Mouse (Mus musculus) MEL (cell line): ENCODE measurements around the gene Eef1g.

ENCODE experiments used
- CHD1 ChIP-seq: IDR thresholded peaks from 2 replicates; pipeline ENCODE4 v1.6.1; 2012; ENCODE audit warnings: low read depth, mild to moderate bottlenecking, inconsistent platforms, low read length, improper control_type of control experiment
- CTCF ChIP-seq, 3 experiments: IDR thresholded peaks in 2 of 3; conservative IDR thresholded peaks in 1 of 3; 2 replicates each; pipeline ENCODE4 v1.5.1; 2011 to 2012; ENCODE audit warnings: low read length in 3 of 3, low read depth in 2 of 3, mild to moderate bottlenecking in 2 of 3, improper control_type of control experiment in 1 of 3, inconsistent platforms in 1 of 3, mixed read lengths in 1 of 3, moderate library complexity in 1 of 3; ENCODE audit not compliant: control insufficient read depth in 1 of 3, insufficient read depth in 1 of 3, poor library complexity in 1 of 3, severe bottlenecking in 1 of 3
- EP300 ChIP-seq, 2 experiments: IDR thresholded peaks; 2 replicates each; pipeline ENCODE4 v1.6.1; 2011; ENCODE audit warnings: improper control_type of control experiment in 2 of 2, low read length in 2 of 2, low read depth in 1 of 2, mild to moderate bottlenecking in 1 of 2
- GATA1 ChIP-seq: IDR thresholded peaks from 2 replicates; pipeline ENCODE4 v1.6.1; 2011; ENCODE audit warnings: low read depth, low read length, improper control_type of control experiment
- KAT2A ChIP-seq: conservative IDR thresholded peaks from 2 replicates; pipeline ENCODE4 v1.6.1; 2012; ENCODE audit warnings: low read depth, low read length, improper control_type of control experiment, inconsistent platforms
- MAFK ChIP-seq: IDR thresholded peaks from 2 replicates; pipeline ENCODE4 v1.6.1; 2011; ENCODE audit warnings: low read depth, mild to moderate bottlenecking, low read length, improper control_type of control experiment, borderline replicate concordance
- MXI1 ChIP-seq: IDR thresholded peaks from 2 replicates; pipeline ENCODE4 v1.6.1; 2011; ENCODE audit warnings: mild to moderate bottlenecking, low read depth, low read length, improper control_type of control experiment
- NRF1 ChIP-seq: IDR thresholded peaks from 2 replicates; pipeline ENCODE4 v1.6.1; 2014; ENCODE audit warnings: low read depth, mild to moderate bottlenecking, inconsistent platforms, low read length, improper control_type of control experiment, moderate library complexity; ENCODE audit not compliant: poor library complexity, insufficient read depth, severe bottlenecking
- POLR2A ChIP-seq, 2 experiments: IDR thresholded peaks; 2 replicates each; pipeline ENCODE4 v1.6.1; 2011 to 2012; ENCODE audit warnings: low read length in 2 of 2, mild to moderate bottlenecking in 2 of 2, control low read depth in 1 of 2, improper control_type of control experiment in 1 of 2, low read depth in 1 of 2, moderate library complexity in 1 of 2; ENCODE audit not compliant: control insufficient read depth in 1 of 2, insufficient read depth in 1 of 2, poor library complexity in 1 of 2
- POLR2AphosphoS5 ChIP-seq: IDR thresholded peaks from 2 replicates; pipeline ENCODE4 v1.6.1; 2012; ENCODE audit warnings: low read depth, borderline replicate concordance, mild to moderate bottlenecking, inconsistent platforms, low read length, moderate library complexity, mixed read lengths
- TAL1 ChIP-seq: IDR thresholded peaks from 2 replicates; pipeline ENCODE4 v1.6.1; 2012; ENCODE audit warnings: mild to moderate bottlenecking, inconsistent platforms, low read length, moderate library complexity, mixed read lengths
- TCF12 ChIP-seq: IDR thresholded peaks from 2 replicates; pipeline ENCODE4 v1.6.1; 2014; ENCODE audit warnings: low read depth, mild to moderate bottlenecking, inconsistent platforms, low read length, improper control_type of control experiment, moderate library complexity
- USF1 ChIP-seq: IDR thresholded peaks from 2 replicates; pipeline ENCODE4 v1.6.1; 2014; ENCODE audit warnings: low read depth, mild to moderate bottlenecking, inconsistent platforms, low read length, improper control_type of control experiment, moderate library complexity
- ZMIZ1 ChIP-seq: IDR thresholded peaks from 2 replicates; pipeline ENCODE4 v1.6.1; 2012; ENCODE audit warnings: low read depth, mild to moderate bottlenecking, inconsistent platforms, low read length, improper control_type of control experiment, moderate library complexity

DNA sequence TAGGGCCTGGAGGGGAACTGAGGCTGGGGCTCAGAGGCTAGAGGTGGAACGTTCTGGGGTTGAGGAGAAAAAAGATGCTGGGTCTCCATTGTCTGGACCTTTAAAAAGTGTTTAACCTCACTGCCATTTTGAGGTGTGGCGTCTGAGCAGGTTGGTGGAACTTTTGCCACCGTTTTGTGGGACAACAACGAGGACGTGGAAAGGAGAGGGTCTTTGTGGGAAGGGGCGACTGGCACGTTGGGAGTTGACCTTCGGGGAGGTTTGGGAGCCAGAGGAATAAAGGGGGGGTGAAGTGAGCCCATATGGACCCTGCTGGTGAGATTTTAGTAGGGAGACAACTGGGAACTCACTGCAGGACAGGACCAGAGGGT lies 517 bp downstream of the Eef1g start:
- TF ChIP-seq CTCF (IDR thresholded peaks at IDR 0.05 in 2 of 3, conservative IDR thresholded peaks at IDR 0.05 in 1 of 3; ENCODE audit: control insufficient read depth in 1 of 3, insufficient read depth in 1 of 3, low read depth in 2 of 3, low read length in 3 of 3, poor library complexity in 1 of 3, severe bottlenecking in 1 of 3) (no peak), KAT2A (no peak), POLR2A (IDR thresholded peaks at IDR 0.05; ENCODE audit: control insufficient read depth in 1 of 2, insufficient read depth in 1 of 2, low read depth in 1 of 2, low read length in 2 of 2, poor library complexity in 1 of 2) (peak in 1 of 2 experiments; percentile 53; a peak in 2 of 4 replicates), CHD1 (peak; percentile 96; the same call in 1 of the 2 replicates), ZMIZ1 (no peak), USF1 (no peak), EP300 (IDR thresholded peaks at IDR 0.05; ENCODE audit: low read depth in 1 of 2, low read length in 2 of 2) (0 out of 4 replicates have a peak, but pooled peaks of 1 of the 2 experiments have one; percentile 11), MXI1 (no peak), NRF1 (no peak), TAL1 (no peak), MAFK (no peak), TCF12 (no peak), POLR2AphosphoS5 (0 out of 2 replicates have a peak, but pooled peaks have one; percentile 4), GATA1 (no peak)
